Mouse (Mus musculus) embryo, embryonic 11 days (tissue): Measurements from ENCODE around the gene Tmem262.
A peak's percentile ranks its signal among the peaks of the same experiment; 100 is the strongest.

Source experiments
- DNase-seq: peaks from one replicate; pipeline ENCODE4 v3.0.0-alpha.2; 2015

The Tmem262 gene

DNA sequence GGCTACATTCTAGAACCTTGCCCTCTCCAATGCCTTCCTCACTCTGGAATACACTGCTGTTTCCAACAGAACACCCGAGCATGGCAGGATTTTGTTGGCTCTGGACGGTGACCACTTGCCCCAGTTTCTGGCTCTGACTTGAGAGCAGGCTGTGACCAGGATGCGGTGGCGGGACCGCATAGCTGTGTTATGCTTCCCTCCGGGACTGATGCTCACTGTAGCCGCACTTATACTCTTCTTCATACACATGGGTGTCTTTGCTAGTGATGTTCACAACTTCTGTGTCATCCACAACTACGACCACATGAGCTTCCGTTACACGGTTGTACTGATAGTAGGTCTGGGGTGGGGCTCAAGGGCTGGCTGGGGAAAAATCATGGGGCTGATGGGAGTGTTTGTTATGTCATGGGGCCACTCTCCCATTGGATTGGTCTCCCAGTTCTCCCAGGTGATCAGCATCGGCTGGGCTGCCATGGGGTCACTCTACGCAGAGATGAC is at the start of gene Tmem262:
TSS of gene Tmem262 (plus strand) at position 51 of the 498 bp plus-strand sequence.
- no peak for DNase-seq

DNA sequence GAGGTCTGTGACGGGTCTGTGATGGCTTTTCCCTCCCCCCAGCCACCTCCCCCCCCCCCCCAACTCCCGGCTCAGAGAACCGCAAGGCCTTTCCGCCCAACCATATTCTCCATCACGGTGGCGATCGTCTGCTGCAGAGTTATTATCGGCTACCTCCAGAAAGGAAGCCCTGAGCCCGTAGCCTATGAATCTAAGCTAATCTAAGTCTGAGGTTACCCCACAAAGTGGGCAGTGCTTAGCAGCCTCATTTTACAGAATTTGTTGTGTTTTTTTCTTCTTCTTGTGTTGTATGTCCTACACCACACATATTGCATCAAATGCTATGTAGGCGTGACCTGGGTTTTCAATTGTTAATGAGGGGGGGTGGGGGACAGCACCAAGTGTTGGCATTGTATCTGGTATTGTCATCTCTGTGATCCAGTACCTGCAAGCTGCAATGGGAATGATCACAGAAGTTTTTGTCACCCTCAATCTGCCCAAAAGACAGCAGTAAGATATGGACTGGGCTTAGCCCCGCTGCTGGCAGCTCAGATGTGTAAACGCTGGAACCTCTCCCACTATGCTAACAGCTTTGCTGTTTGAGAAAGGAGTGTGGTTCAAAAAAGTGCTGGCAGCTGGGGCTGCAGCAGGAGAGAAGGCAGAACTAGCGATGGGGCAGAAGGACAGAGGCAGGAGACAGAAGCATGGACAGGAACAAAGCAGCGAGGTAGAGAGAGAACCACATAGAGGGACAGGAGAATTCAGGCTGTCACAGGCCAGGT is 49.1 kb upstream of the Tmem262 start:
- DNase-seq: no peak

DNA sequence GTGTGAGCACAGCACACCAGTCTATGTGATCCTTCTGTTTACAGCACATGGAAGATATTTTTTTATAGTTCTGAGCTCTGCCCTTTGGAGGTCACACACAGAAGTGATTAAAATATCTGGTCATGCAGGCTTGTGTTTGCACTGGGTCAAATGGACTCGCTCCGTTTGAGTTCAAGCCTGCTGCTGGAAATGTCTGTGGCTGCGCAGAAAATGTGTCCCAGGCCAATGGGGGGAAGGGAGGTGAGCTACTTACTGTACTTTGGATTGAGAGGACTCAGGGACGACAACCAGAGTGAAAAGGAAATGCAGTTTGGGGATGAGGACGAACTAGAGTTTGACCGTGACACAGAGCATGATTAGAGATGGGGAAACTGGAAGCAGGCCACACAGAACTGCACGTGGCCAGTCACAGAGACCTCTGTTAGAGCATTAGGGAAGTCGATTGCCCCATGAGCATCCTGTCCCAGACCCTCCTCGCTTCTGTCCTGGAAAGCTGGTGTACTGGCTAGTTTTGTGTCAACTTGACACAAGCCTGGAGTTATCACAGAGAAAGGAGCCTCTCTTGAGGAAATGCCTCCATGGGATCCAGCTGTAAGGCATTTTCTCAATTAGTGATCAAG is 43.8 kb upstream of the Tmem262 start:
- no peak for DNase-seq

DNA sequence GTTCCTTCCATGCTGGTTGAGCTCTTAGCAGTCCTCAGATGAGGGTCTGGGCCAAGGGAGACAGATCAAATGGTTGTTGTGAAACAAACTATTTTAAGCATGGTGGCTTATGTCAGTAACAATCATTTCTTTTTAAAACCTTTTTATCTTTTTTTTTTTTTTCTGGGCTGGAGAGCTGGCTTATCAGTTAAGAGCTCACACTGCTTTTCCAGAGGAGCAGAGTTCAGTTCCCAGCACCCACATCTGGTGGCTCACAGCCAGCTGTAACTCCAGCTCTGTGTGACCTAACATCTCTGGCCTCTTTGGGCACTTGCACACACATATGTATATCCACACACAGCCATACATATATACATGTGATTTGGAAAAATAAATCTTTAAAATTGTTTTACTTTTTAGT is 42.1 kb upstream of the Tmem262 start:
- no peak for DNase-seq

DNA sequence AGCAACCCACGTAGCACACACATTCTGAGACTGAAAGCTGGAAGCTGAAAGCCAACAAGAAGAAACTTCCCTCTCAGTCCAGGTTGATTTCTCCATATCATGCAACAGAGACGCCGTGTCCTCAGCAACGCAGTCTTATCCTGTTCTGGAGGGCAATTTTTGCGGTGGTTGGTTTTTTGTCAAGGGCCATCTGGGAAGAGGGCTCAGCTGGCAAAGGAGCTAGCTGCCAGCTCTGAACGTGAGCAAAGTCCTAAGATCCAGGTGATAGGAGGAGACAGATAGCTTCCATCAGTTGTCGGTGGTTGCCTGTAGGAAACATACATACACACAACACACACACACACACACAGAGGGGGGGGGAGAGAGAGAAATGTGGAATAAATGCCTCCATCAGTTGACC is 41.5 kb upstream of the Tmem262 start:
- no peak for DNase-seq

DNA sequence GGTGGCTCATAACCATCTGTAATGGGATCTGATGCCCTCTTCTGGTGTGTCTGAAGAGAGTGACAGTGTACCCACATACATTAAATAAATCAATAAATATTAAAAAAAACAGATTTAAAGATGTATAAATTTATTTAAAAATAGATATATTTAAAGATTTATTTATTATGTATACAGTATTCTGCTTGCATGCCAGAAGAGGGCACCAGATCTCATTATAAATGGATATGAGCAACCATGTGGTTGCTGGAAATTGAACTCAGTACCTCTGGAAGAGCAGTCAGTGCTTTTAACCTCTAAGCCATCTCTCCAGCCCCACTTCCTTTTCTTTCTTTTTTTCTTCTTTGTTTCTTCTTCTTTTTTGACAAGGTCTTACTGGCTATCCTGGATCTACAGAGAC is 39.8 kb upstream of the Tmem262 start:
- no peak for DNase-seq

DNA sequence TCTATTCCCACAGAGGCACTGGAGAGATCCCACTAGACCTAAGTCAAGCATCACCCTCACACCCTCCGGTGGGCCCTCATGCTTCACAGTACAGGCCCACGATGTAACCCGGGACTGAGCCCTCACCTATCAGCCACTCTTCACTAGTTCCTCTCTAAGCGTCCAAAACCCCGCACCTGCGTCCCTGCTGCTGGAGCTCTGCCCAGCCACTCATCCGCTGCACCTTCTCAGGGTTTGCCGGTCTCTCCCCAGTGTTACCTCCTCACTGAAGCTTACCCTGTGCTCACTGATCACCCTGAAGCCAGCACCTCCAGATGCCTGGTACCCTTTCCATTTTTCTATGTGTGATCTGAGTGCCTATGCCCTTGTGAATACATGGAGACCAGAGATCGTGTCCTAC is 37.5 kb upstream of the Tmem262 start:
- DNase-seq: no peak

DNA sequence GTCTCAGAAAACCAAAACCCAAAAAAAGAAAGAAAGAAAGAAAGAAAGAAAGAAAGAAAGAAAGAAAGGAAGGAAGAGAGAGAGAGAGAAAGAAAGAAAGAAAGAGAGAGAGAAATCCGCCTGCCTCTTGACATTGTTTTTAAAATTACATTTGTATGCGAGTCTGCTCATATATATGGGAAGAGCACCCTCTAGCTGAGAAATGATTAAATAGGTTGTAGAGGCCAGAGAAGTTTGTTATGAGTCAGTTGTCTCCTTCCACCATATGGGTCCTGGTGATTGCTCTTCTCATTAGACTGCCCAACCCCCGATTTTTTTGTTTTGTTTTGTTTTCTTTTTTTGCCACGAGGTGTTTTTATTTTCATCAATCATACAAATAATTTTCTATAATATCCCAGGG is 35.7 kb upstream of the Tmem262 start:
- DNase-seq: peak; percentile 39

DNA sequence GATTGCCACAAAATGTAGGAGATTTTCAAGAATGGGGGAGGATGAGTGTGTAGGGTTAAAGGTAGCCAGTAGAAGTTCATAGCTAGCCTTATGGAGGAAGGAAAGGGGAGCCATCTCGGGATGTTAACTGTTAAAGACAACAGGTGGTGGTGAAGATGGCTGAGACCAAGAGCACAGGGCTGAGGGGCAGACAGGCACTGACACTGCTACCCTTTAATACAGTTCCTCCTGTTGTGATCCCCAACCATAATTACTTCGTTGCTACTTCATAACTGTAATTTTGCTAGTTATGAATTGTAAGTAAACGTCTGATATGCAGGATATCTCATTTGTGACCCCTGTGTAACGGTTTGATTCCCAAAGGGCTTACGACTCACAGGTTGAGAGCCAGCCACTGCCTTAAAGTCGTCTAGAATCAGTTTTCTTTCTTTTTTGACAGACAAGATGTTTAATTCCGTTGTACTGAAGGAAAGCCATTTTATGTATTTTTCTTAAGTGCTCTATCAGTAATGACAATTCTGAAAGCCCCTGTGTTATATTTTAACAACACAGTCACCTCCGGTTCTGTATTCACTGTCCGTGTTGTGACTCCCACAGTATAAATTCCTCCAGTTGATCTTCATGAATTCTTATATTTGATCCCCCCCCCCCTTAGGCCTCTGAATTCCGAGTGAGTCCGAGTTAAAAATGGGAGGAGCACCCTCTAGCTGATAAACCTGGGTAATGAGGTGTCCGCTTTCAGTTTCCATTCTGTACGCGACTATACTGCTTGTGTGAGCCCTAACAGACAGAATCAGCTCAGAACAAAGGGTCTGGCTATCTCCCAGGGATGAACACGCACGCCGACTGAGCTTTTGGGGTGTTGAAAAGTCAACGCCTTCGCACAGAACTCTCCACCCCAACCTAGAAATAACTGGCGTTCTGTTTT is 34.2 kb upstream of the Tmem262 start:
- no peak for DNase-seq

DNA sequence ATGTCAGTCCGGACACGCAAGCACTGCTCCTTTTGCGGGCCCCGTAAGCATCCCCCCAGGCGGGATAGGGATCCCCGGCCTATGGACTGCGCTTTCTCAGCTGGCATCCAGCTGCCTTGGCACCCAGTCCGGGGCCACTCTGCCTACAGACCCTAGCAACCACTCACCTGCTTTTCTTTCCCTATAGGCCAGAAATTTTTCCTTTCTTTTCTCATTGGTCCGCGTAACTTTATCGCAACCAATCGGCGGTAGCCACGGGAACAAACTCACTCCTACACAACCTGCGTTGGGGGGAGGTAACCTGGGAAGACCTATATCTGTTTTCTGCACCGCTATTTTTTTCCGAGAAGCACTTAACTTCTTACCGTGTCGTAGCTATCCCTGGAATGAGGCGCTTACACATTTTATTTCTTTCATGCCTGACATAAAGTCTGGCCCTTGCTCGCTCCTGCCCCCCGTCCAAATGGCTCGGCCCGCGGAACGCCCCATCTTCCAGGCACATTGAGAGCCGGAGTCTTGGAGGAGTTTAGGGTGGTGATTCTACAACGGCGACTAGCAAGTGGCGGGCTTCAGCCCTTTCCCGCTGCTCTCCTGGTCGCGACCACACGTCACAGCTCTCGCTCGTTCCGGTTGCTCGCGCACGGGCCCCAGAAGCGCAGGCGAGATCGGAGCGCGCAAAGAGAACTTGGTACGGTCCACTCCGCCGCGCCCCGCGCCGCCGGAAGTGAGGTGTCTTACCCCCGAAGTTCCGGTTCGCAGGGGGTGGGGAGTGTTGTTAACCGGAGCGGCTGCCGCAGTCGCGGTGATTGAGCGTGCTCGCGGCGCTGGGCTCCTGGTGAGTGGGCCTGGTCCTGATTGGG is 33.3 kb upstream of the Tmem262 start, which contains the start of gene Syvn1:
TSS of gene Syvn1 (plus strand) at position 283 of the 860 bp plus-strand sequence.
- peak; percentile 95 for DNase-seq

DNA sequence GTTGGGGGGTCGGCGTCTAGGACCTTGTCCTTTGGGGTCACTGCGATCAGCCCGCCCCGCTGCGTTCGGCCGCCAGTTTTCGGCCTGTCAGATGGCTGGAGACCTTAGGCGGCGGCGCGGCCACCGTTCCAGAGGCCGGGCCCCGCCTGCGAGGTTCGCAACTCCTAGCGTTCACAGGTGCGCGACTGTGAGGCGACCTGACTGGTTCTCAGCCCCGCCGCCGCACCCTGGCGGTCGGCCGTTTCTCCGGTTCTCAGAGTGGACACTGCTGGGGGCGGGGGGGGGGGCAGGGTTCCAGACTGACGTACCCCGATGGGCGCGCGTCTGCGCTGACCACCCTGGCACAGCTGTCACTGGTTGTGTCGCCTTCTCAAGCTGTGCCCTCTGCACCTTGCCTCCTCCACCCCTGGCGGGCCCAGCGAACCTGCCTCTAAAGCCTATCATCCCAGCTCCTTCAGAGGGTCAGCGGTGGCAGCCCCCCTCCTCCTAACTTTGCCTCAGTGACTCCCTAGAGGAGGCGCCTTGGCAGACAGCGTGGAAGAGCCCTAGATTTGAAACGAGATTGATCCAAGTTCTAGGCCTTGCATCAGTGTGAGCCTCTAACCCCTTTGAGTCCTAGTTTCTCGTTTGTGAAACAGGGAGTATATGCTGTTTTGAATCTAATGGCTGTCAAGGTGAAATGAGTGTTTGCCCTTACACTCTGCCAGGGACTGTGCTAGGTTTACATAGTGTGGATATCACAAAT is 32.5 kb upstream of the Tmem262 start:
- no peak for DNase-seq

DNA sequence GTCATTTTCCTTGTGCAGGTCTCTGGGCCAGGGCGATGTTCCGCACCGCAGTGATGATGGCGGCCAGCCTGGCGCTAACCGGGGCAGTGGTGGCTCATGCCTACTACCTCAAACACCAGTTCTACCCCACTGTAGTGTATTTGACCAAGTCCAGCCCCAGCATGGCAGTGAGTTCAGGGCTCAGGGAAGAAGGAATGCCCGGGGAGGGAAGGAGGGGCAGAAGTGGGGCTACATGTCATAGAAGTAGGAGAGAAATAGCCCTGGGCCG is 32.0 kb upstream of the Tmem262 start:
- no peak for DNase-seq

DNA sequence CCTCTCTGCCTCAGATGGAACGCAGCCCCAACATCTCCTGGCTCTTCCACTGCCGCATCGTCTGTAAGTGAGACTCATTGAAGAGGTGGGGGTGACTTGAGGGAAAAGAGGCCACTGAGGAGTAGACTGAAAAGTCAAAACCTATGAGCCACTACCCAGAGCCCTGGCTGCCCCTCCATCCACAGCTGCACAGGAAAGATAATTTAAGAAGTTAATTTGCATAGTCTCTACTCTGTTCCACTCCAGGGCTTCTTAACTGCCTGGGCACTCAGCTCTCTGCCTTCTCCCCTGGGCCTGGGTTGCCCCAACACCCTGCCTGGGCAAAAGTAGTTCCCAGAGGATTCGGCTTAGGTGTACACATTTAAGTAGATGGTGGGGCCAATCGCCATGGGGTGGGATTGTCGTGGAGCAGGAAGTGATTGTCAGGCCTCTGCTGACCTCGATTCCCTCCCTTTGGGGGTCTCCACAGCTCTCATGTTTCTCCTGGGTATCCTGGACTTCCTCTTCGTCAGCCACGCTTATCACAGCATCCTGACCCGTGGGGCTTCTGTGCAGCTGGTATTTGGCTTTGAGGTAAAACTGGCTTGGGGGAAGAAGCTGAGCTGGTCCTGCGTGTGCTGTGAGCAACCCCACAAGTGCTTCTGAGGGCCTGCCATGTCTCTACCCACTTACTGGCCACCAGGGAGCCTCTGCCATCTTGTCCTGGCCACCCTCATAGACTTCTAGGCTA is 31.0 kb upstream of the Tmem262 start:
- DNase-seq: no peak

DNA sequence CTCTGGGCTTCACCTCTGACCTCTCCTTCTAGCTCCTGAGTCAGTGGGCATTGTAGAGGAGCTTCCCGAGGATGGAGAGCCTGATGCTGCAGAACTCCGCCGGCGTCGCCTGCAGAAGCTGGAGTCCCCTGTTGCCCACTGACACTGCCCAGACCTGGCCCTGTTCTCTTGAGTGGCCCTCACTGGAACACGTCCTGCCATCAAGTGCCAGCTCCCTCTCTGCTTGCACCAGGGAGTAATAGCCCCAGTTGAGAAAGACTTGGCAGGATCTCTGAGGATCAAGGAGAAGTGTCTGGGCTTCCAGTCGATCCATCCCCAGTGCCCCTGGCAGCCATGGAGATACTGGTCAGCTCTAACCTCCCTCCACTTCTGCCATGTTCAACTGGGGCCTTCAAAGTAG is 27.3 kb upstream of the Tmem262 start:
- no peak for DNase-seq

DNA sequence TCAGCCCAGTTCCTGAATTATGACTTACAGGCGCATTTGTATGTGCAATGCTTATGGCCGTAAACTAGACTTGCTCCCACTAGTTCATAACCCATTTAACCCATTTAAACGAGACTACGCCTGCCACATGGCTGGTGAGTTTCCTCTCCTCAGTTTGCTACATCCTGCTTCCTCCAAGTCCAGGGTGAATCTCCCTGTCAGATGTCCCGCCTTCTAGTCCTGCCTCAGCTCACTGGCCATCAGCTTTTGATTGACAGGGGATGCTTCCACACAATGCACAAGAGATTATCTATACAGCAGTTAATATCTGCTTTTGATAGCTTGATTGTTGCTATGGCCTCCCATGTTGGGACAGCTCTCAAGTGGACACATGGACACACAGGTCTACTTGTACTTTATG is 25.5 kb upstream of the Tmem262 start:
- DNase-seq: no peak

DNA sequence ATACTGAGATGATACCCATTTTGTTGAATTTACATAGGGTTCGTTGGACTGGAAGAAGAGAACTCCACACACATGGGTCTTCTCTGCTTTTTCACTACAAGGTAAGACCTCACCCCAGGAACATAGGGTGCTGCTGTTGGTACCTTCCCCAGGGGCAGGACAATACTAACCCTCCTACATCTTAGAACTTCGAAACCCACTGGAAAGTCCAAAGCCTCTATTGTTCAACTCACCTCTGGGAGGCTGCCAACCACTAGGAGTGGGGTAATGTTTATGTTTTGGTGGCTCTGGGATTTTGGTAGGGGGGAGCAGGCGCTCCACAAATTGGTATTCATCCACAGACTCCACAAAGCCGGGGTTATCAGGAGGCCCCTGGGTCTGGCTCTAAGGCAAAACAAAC is 23.1 kb upstream of the Tmem262 start:
- DNase-seq: no peak

DNA sequence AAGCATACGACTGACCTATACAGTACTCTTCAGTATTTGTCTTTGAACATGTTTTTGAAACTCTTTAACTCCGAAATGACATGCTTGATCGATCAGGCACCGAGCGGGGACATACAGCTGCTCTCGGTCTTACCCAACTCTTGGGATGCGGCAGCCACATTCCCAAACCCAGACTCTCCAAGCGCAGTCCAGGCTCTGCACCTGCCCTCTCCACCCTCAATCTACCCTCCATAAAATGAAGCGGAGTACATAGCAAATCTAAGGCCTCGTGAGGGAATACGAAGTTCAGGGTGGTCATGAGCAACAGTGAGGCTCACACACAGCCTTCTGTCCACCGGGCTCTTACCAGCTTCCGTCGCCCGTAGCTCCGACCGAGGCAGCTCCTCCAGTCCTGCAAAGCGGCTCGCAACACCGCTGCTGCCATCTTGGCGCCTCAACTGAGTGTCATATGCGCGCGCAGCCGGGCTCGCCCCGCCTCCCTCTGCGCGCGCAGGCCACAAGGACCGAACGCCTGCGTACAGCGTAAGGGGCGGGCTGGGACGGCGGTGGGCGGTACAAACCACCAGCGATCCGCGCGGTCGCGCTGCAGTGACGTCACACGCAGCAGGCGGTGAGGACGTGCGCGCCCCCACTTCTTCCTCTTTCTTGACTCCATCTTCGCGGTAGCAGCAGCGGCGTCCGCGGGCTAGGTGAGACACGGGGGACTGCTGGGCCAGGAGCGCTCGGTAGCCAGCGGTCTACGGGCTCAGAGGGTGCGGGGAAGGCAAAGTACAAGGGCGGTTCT is 22.3 kb upstream of the Tmem262 start, which contains the start of the genes Mrpl49 and Fau:
TSS of gene Mrpl49 (minus strand) at position 473 of the 784 bp plus-strand sequence.
TSS of gene Fau (plus strand) at position 532 of the 784 bp plus-strand sequence.
- DNase-seq: peak; percentile 98

DNA sequence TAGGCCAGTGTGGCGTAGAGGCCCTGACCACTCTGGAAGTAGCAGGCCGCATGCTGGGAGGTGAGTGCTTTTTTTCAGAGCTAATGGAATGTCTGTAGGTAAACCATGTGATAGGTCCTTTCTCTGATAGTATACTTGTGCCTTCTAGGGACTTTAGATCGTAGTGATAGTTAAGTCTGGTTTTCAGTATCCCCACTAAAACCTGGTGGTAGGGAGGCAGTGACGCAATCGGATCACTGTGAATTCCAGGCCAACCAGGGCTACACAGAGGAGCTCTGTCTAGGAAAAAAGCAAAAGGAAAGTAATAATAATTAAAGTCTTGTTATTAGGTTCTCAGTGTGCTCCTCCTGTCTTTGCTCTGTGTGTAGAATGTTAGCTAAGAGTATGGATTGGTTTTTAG is 21.3 kb upstream of the Tmem262 start:
- DNase-seq: no peak

DNA sequence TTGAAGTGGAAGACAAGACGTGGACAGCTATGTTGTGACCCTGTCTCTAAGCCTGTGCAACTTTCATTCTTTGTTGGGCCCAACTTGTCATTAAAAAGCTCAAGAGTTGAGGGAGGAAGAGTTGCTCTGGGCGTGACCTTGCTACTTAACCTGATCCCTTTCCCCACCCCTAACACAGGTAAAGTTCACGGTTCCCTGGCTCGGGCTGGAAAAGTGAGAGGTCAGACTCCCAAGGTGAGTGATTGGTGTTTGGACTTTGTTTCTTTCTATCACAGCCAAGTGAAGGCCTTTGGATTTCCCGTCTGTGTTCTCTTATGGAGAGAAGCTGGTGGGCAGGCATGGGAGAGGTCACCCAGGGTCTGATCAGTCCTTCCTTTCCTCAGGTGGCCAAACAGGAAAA is 20.9 kb upstream of the Tmem262 start:
- DNase-seq: no peak

DNA sequence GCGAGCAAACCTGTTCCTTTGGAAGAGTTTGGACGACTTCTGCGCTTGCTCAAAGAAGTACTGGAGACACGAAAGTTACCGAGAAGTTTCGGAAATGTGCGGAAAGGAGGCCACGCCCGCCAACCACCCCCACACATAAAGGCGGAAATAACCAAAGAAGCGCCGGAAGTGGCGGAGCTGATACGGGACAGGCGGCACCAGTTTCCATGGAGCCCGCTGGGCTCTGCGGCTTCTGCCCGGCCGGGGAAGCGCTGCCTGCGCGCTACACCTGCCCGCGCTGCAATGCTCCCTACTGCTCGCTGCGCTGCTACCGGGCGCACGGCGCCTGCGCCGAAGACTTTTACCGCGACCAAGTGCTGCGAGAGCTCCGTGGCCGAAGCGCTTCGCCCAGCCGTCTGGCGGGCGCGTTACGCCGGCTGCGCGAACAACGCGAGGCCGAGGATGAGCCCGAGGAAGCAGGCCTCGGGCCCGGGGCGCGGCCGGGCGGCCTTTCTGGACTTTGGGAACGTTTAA is 18.8 kb upstream of the Tmem262 start, which contains the start of gene Znhit2:
TSS of gene Znhit2 (plus strand) at position 172 of the 513 bp plus-strand sequence.
- DNase-seq: peak; percentile 96
